Mouse (Mus musculus) left cerebral cortex, adult 11 months (tissue): ENCODE measurements around the gene Ubiad1.

ENCODE experiments used
- DNase-seq: peaks from one replicate; pipeline ENCODE4 v3.0.0; 2022; ENCODE audit warnings: low spot score

The Ubiad1 gene

GRCm38 (mm10) chr4:148448853-148449245 lies 4.3 kb upstream of the Ubiad1 start:
- peak; percentile 48 for DNase-seq

- peak; percentile 96 for DNase-seq
Measured at GRCm38 (mm10) chr4:148448179-148448852, 3.7 kb upstream of the Ubiad1 start, which contains the start of gene Mtor. TSS of gene Mtor (plus strand) at chr4:148448611.

GRCm38 (mm10) chr4:148442598-148442997 lies 2.0 kb downstream of the Ubiad1 start:
- DNase-seq, result no peak

GRCm38 (mm10) chr4:148441931-148442330 lies 2.6 kb downstream of the Ubiad1 start:
- no peak for DNase-seq

GRCm38 (mm10) chr4:148435657-148436330 lies 8.8 kb downstream of the Ubiad1 start:
- no peak for DNase-seq

GRCm38 (mm10) chr4:148435106-148435505 lies 9.5 kb downstream of the Ubiad1 start:
- DNase-seq, result no peak

GRCm38 (mm10) chr4:148434554-148434953 lies 10.0 kb downstream of the Ubiad1 start:
- DNase-seq, result no peak

GRCm38 (mm10) chr4:148433813-148434212 lies 10.8 kb downstream of the Ubiad1 start:
- DNase-seq, result no peak

- DNase-seq, result no peak
Measured at GRCm38 (mm10) chr4:148433336-148433735, 11.2 kb downstream of the Ubiad1 start.

GRCm38 (mm10) chr4:148432488-148432887 lies 12.1 kb downstream of the Ubiad1 start:
- DNase-seq, result no peak

GRCm38 (mm10) chr4:148430880-148431519 lies 13.6 kb downstream of the Ubiad1 start:
- no peak for DNase-seq

GRCm38 (mm10) chr4:148429686-148430085 lies 14.9 kb downstream of the Ubiad1 start:
- no peak for DNase-seq

- no peak for DNase-seq
Measured at GRCm38 (mm10) chr4:148429121-148429520, 15.4 kb downstream of the Ubiad1 start.

- no peak for DNase-seq
Measured at GRCm38 (mm10) chr4:148428544-148428943, 16.0 kb downstream of the Ubiad1 start.

GRCm38 (mm10) chr4:148426950-148427850 lies 17.4 kb downstream of the Ubiad1 start:
- DNase-seq, result no peak

GRCm38 (mm10) chr4:148417559-148417958 lies 27.0 kb downstream of the Ubiad1 start:
- no peak for DNase-seq

- DNase-seq, result no peak
Measured at GRCm38 (mm10) chr4:148417074-148417526, 27.5 kb downstream of the Ubiad1 start.

- DNase-seq, result no peak
Measured at GRCm38 (mm10) chr4:148415575-148415974, 29.0 kb downstream of the Ubiad1 start.

- no peak for DNase-seq
Measured at GRCm38 (mm10) chr4:148408256-148408975, 36.2 kb downstream of the Ubiad1 start.

GRCm38 (mm10) chr4:148405255-148405788 lies 39.2 kb downstream of the Ubiad1 start:
- no peak for DNase-seq

- no peak for DNase-seq
Measured at GRCm38 (mm10) chr4:148404748-148405147, 39.8 kb downstream of the Ubiad1 start.
